Mouse (Mus musculus): ENCODE measurements around the gene Vmn1r176.
"Not testable (repeated sequence)": the region's sequence is repeated elsewhere in the genome, so short reads cannot be mapped to it uniquely, and the experiment has no call there.

The Vmn1r176 gene

DNA sequence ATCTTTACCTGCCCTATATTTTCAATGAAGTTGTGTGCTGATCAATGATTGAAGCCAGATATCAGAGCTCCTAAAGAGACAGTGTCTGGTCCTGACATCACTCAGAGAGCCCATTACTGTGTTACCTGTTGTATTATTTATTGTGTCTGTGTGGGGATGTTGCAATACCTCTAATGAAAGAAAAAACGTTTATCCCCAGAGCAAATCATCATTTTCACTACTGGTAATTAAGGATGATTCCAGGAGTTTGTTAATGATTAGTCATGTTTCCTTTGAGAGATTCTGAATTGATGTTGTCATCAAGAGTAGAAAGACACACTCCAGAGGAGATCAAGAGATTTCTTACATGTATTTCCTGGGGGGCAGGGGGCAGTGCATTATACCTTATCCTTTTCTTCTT is at the start of gene Vmn1r176:
Gene Vmn1r176 (minus strand): TSS at position 101 of the 400 bp plus-strand sequence.
- not testable (repeated sequence) for DNase-seq

DNA sequence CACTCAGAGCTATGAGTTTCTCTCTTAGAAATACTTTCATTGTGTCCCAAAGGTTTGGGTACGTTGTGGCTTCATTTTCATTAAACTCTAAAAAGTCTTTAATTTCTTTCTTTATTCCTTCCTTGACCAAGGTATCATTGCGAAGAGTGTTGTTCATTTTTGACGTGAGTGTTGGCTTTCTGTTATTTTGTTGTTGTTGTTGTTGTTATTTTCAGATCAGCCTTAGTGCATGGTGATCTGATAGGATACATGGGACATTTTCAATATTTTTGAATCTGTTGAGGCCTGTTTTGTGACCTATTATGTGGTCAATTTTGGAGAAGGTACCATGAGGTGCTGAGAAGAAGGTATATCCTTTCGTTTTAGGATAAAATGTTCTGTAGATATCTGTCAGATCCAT is 39.7 kb upstream of the Vmn1r176 start:
- not testable (repeated sequence) for DNase-seq

DNA sequence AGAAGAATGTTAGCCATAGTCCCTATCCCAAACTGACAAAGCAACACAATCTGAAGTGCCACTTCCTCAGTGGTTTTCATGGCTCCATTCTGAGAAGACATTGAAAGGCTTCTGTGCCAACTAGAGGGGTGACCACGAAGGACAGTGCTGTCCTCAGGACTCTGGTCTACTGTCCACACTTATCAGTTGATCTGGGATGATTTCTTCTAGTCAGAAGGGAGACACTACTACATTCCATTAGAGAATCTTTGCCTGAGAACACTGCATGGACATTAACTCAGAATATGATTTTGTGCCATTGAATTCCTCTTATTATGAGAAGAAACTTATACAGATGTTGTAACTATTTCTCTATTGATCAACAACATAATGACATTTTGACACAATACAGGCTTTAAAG is 29.2 kb upstream of the Vmn1r176 start, which contains the start of gene Vmn1r177:
Gene Vmn1r177 (minus strand): TSS at position 101 of the 400 bp plus-strand sequence.
- not testable (repeated sequence) for DNase-seq

DNA sequence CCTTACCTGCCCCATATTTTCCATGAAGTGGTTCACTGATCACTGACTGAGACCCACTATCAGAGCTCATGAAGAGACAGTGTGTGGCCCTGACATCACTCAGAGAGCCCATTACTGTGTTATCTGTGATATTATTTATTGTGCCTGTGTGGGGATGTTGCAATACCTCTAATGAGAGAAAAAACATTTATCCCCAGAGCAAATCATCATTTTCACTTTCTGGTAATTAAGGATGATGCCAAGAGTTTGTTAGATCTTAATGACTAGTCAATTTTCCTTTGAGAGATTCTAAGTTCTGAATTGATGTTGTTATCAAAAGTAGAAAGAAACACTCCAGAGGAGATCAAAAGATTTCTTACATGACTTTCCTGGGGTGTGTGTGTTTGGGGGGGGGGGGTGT is 26.6 kb downstream of the Vmn1r176 start, which contains the start of gene Vmn1r175:
Gene Vmn1r175 (minus strand): TSS at position 101 of the 400 bp plus-strand sequence.
- not testable (repeated sequence) for DNase-seq

DNA sequence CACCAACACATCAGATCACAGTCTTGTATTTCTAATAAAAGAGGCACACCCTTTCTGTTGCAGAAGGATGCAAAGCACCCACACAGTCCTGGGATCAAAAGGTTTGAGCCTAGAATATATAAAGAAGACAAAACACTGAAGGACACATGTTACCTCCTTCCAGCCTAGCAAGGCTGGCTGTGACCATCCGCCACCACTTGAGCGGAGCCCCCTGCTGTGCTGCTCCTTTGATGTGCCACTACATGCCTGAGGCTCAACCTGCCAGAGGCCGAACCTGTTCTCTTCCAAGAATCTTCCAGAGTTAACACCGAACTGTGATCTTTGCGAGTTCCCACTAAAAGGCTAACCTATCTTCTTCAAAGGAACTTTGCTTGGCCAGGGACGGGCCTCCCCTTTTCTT is 52.6 kb downstream of the Vmn1r176 start:
- DNase-seq: no peak

Data from right cerebral cortex, adult 18-20 months (tissue).